Mouse (Mus musculus): ENCODE results near the gene Grid1.

Gene Grid1

GRCm38 (mm10) chr14:35519402-35519801, 699.5 kb downstream of the Grid1 start:
- no peak for DNase-seq

- no peak for DNase-seq
Measured at GRCm38 (mm10) chr14:35538835-35539234, 718.9 kb downstream of the Grid1 start.

- DNase-seq, result no peak
Measured at GRCm38 (mm10) chr14:35541254-35541991, 721.5 kb downstream of the Grid1 start.

GRCm38 (mm10) chr14:35541992-35542380, 722.1 kb downstream of the Grid1 start:
- no peak for DNase-seq

GRCm38 (mm10) chr14:35554288-35554687, 734.4 kb downstream of the Grid1 start:
- DNase-seq, result no peak

GRCm38 (mm10) chr14:35561244-35561893, 741.5 kb downstream of the Grid1 start:
- no peak for DNase-seq

GRCm38 (mm10) chr14:35572991-35573502, 753.1 kb downstream of the Grid1 start:
- no peak for DNase-seq

GRCm38 (mm10) chr14:35574489-35574888, 754.6 kb downstream of the Grid1 start:
- DNase-seq, result no peak

GRCm38 (mm10) chr14:35575285-35575684, 755.4 kb downstream of the Grid1 start:
- DNase-seq, result no peak

- no peak for DNase-seq
Measured at GRCm38 (mm10) chr14:35625749-35626148, 805.8 kb downstream of the Grid1 start.

Data from cerebellum, adult 8-10 months (tissue).